Mouse (Mus musculus) frontal cortex, postnatal 36 days (tissue): ENCODE measurements at regions not wholly inside any gene's neighbourhood (a gene's known extent, or its start where the extent isn't known, plus 50 kb on each side); places are given as distances from the start of the nearest gene placed in this dataset.
A peak's percentile ranks its signal among the peaks of the same experiment; 100 is the strongest.

Source experiments
- DNase-seq, 2 experiments: peaks; one replicate each; pipeline ENCODE4 v3.0.0; 2022; ENCODE audit warnings: low spot score in 2 of 2

DNA sequence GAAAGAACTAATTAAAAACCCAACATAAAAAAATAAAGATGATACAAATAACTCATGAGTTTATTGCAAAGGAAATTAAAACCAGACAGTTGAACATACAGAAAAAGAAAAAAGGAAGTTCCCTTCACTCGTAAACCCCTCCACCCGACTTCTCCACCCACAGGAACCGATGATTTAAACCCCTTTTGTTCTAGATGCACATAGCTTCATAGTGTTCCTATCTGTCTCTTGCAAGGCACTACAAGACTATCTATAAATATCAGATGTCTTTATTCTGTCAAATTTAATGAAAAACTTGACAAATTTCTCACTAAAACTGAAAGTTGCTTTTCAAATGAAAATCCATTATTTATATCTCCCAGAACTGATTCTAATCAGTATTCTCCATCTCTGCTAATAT, 100.2 kb downstream of the Kctd12 start:
- no peak for DNase-seq

DNA sequence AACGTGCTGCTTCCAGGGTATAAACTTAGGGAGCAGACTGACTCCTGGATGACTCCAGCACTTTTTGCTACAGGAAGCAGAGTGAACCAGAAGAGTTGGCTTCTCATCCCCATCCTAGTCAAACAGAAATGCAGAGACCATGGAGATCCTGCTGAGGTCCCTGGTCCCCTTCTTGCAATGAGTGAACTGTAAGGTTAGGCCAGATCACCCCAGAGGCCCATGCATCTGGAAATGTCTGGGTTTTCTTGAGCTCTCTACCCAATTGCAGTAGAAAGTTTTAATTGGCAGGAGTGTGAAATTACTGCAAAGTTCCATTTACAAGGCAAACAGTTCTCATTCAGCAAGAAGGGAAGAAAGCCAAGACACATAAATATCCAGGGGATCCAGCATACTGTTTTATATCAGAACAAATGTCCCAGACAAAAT, 101.8 kb downstream of the Kctd12 start:
- no peak for DNase-seq

- no peak for DNase-seq
Measured at GRCm38 (mm10) chr14:102878572-102878971, 103.9 kb downstream of the Kctd12 start.

- no peak for DNase-seq
Measured at GRCm38 (mm10) chr14:102868160-102868559, 114.3 kb downstream of the Kctd12 start.

DNA sequence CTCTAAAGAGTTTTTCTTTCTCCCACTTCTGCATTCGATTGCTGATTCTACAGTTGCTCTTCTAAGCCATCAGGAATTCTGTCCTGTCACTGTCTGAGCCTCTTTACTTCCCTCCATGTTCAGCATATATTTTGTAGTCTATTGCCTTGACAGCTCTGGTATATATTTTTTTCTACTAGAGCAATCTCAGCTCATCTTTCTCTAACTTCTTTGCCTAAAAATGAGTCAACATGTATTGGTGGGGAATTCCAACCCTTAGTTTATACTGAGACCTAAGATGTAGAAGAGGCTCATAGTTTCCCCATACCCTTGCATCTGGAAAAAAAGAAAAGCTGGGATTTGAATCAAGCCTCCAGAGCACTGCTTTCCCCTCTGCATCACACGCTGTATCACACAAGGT, 114.7 kb downstream of the Kctd12 start:
- no peak for DNase-seq

DNA sequence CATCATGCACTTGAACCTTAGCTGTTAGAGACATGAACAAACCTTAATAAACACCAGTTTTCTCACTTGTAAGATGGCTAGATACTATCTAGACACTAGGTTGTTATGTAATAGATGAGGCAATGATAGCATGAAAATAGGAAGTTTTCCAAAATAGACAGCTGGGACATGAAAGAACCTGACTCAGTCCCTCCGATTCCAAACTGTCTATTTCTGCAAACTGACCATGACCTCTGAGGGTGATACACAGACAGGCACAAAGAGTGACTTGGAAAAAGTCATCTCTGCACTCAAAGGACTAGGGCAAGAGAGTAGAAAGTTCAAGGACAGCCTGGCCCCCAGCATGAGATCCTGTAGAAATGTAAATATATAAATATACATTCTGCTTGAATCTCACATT, 115.9 kb downstream of the Kctd12 start:
- no peak for DNase-seq

GRCm38 (mm10) chr14:102861694-102862093, 120.7 kb downstream of the Kctd12 start:
- no peak for DNase-seq

DNA sequence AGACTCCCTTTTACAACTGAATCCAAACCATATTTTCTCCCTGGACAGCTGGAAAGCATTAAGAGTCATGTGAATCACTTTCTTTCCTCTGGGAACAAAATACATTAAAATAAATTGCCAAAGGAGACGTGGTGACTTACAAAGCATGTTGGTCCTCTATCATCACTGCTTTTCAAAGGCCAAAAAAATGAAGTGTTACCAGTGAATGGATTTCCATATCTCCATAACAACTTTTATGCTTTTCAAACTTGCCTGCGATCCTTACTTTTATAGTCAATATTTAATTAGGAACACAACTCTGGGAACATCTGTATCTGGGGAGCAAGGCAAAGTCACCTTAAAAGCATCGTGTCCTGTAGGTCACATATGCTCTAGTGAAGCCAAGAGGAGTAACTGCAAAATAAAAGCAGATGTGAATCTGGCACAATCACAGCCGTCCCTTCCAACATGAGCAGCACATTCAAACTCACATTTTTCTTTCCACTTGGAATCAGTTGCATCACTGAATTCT, 123.0 kb downstream of the Kctd12 start:
- DNase-seq, result no peak

- DNase-seq, result no peak
Measured at GRCm38 (mm10) chr14:102855264-102855840, 127.1 kb downstream of the Kctd12 start.

- no peak for DNase-seq
Measured at GRCm38 (mm10) chr14:102843700-102844099, 138.7 kb downstream of the Kctd12 start.

GRCm38 (mm10) chr14:102837602-102838001, 144.8 kb downstream of the Kctd12 start:
- no peak for DNase-seq

- DNase-seq, result no peak
Measured at GRCm38 (mm10) chr14:102835118-102835769, 147.2 kb downstream of the Kctd12 start.

GRCm38 (mm10) chr14:102828442-102828841, 154.0 kb downstream of the Kctd12 start:
- DNase-seq, result no peak

DNA sequence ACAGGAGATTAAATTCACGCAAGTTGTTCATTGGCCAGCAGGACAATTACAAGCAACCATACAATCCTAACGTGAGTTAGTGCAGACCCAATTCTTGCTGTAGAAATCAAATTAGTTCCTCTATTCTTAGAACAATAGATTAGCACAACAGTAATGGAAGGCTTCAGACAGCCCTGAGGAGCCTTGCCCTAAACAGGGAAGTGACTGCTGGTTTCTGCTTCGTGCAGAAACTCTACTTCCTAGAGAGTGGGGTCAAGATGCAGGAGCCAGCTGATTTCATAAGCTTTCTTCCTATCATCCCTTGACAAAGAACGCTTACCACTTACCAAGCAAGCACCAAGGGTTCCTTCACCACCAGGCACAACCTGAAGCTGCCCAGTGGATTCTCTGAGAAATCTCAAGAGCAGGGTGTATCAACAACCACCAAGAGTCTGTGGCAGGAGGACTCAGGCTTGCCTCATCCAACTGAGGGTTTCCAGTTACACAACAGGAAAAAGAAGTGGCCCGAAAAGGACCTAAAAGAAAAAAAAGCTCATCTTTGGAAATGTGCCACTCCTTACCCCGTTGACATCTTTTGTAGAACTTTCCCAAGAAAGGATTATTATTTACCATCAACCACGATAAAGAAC, 154.6 kb downstream of the Kctd12 start:
- no peak for DNase-seq

GRCm38 (mm10) chr14:102825525-102825924, 156.9 kb downstream of the Kctd12 start:
- DNase-seq, result no peak

DNA sequence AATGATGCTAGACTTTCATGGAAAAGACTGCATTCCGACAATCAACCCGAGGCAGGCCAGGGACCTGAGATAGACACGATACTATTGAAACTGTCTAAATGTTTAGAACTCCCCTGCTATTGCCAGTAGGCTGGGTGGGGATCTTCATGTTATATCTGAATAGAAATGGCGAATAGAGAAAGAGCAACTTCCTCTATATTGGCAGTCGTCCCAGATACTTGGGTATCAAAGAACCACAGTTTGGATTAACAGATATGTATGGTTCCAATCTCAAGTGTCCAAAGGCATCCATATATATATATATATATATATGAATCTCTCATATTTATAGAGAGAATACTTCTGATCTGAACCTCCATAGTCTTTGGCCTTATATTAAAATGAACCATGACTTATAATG, 161.8 kb downstream of the Kctd12 start:
- DNase-seq, result no peak

GRCm38 (mm10) chr14:102811678-102812081, 170.8 kb downstream of the Kctd12 start:
- no peak for DNase-seq

- DNase-seq, result no peak
Measured at GRCm38 (mm10) chr14:102811022-102811421, 171.4 kb downstream of the Kctd12 start.

GRCm38 (mm10) chr14:102810121-102810921, 172.1 kb downstream of the Kctd12 start:
- DNase-seq, result no peak

GRCm38 (mm10) chr14:102805936-102806923, 176.2 kb downstream of the Kctd12 start:
- DNase-seq, result peak in 1 of 2 experiments; percentile 14

- DNase-seq, result no peak
Measured at GRCm38 (mm10) chr14:102795676-102796075, 186.8 kb downstream of the Kctd12 start.
